Mouse (Mus musculus) bone marrow, adult 2 months (tissue): Measurements from ENCODE around the gene Galp.

ENCODE experiments used
- CTCF ChIP-seq: fragments of 200-500 bp; IDR thresholded peaks from 2 replicates; pipeline ENCODE4 v1.5.1; 2011; ENCODE audit warnings: low read length, control low read depth; ENCODE audit not compliant: control insufficient read depth, insufficient read depth
- POLR2A ChIP-seq: fragments of 200-500 bp; IDR thresholded peaks from 2 replicates; pipeline ENCODE4 v1.6.1; 2011; ENCODE audit warnings: low read depth, mild to moderate bottlenecking, control low read depth, low read length, borderline replicate concordance; ENCODE audit not compliant: control insufficient read depth

DNA sequence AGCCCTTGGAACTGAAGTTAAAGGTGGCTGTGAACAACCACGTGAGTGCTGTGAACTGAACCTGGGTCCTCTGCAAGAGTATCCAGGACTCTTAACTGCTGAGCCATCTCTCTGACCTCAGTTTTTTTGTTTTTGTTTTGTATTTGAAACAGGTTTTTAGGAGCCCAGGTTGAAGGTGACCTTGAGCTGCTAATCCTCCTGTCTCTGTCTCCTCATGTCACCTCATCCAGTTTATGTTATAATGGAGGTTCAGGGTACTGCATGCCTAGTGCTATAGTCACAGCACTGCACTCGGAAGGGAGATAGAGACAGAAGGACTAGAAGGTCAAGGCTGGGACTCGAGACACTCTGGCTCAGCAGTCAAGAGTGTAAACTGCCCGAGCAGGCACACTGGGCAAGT, 34.7 kb upstream of the Galp start:
- no peak for TF ChIP-seq CTCF
- no peak for TF ChIP-seq POLR2A
